Mouse (Mus musculus): Measurements from ENCODE around the gene Dact1.

- TF ChIP-seq RCOR1 (conservative IDR thresholded peaks at IDR 0.05; ENCODE audit: low read depth, low read length) (no peak), BHLHE40 (IDR thresholded peaks at IDR 0.05; ENCODE audit: low read depth, low read length) (no peak), POLR2A (IDR thresholded peaks at IDR 0.05; ENCODE audit: low read depth, low read length) (no peak), CHD2 (IDR thresholded peaks at IDR 0.05; ENCODE audit: low read length) (no peak), MXI1 (IDR thresholded peaks at IDR 0.05; ENCODE audit: low read depth, low read length) (no peak), CTCF (conservative IDR thresholded peaks at IDR 0.05 in 1 of 2, IDR thresholded peaks at IDR 0.05 in 1 of 2; ENCODE audit: low read depth in 2 of 2, low read length in 2 of 2) (no peak), SIN3A (IDR thresholded peaks at IDR 0.05; ENCODE audit: low read length) (no peak)
Measured at GRCm38 (mm10) chr12:71364106-71364505, 54.4 kb downstream of the Dact1 start.

Data from CH12.LX (cell line).